Mouse (Mus musculus): ENCODE results near the gene Phf21b. TPM values are rescaled to one million over a fixed set of nuclear protein-coding genes. Genes with fewer than 3 reads are reported as not detected.

The Phf21b gene
- polyA plus RNA-seq, 1 experiment from 2014 or later = 2.1 TPM

DNA sequence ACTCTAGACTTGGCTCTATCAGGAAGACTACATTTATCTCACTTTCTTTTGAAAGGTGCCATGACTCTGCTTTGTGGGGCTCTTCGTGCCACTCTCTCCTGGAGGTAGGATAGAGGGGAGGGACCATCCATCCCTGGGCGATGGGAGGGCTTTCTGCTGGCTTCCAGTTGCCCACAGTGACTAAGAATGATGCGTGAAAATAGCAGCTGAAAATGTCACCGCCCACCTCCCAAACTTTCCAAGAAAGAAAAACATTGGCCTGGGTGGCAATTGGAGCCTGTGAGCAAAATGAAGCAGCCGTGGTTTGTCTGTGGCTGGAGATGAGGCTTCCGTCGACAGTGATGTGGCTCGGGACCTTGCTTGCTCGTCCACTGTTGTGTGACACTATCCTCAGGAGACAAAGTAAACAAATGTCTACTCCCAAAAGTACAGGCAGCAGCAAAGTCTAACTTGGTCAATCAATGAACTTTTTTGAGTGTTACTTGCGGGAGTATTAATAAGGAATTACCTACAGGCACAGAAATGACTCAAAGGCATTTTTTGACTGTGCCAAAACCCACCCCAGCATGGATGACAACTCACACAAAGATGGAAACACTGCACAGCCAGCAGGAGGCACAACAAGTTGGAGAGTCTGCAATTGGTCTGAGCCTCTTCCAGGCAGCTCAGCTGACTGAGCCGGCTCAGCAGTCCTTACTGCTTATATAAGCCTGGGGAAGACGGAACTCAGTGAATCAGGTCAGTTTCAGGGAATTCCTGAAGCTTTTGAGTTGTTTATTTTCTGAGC, 21.4 kb upstream of the Phf21b start:
- no peaks in the 10 kb centered on the region for H3K4me1 ChIP-seq (replicated peaks; ENCODE audit: control insufficient read depth, insufficient read depth, low read length)
- DNase-seq (ENCODE audit: low spot score) = no peak
- H3K27me3 ChIP-seq (replicated peaks; ENCODE audit: control insufficient read depth, insufficient read depth, low read length) = no peaks in the 10 kb centered on the region
- WGBS = 83% methylated on average over 12 of the region's 12 CpGs
- no peak overlapping the region for H3K4me3 ChIP-seq (ENCODE audit: low read depth, low read length)
- H3K36me3 ChIP-seq (ENCODE audit: control insufficient read depth, insufficient read depth, low read length) = no peaks in the 10 kb centered on the region
- no peak overlapping the region for H3K4me2 ChIP-seq (ENCODE audit: low read length)
- H3K27ac ChIP-seq (ENCODE audit: low read depth) = no peak overlapping the region
- no peak overlapping the region for H3K9ac ChIP-seq (ENCODE audit: low read length)
- no peak for ATAC-seq (replicated peaks; ENCODE audit: low FRiP score, low TSS enrichment, low read depth)
- H3K9me3 ChIP-seq (ENCODE audit: control insufficient read depth, low read length) = no peaks in the 10 kb centered on the region

DNA sequence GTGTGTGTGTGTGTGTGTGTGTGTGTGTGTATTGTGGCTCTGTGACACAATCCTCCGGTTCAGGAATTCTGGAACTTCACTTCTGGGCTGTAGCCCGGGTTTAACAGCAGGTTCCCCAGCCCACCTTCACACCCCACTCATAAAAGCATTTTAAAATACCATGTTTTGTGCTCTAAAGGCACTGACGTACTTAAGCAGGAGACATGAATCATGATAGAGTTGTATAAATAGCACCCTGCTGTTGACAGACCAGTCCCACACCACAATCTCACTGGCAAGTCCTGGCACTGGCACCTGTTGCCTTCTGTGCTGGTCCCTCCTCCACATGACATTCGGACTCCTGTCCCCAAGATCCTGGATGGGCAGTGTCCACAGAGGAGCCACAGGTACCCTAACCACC, 18.0 kb upstream of the Phf21b start:
- WGBS = 73% methylated on average over 4 of the region's 4 CpGs
- Histone ChIP-seq H3K4me2 (ENCODE audit: low read length) (no peak overlapping the region), H3K27ac (ENCODE audit: low read depth) (no peak overlapping the region), H3K9ac (ENCODE audit: low read length) (no peak overlapping the region), H3K36me3 (ENCODE audit: control insufficient read depth, insufficient read depth, low read length) (no peaks in the 10 kb centered on the region), H3K4me1 (replicated peaks; ENCODE audit: control insufficient read depth, insufficient read depth, low read length) (no peaks in the 10 kb centered on the region), H3K27me3 (replicated peaks; ENCODE audit: control insufficient read depth, insufficient read depth, low read length) (no peaks in the 10 kb centered on the region), H3K9me3 (ENCODE audit: control insufficient read depth, low read length) (no peaks in the 10 kb centered on the region), H3K4me3 (ENCODE audit: low read depth, low read length) (no peak overlapping the region)
- DNase-seq (ENCODE audit: low spot score) = no peak
- ATAC-seq (replicated peaks; ENCODE audit: low FRiP score, low TSS enrichment, low read depth) = no peak

DNA sequence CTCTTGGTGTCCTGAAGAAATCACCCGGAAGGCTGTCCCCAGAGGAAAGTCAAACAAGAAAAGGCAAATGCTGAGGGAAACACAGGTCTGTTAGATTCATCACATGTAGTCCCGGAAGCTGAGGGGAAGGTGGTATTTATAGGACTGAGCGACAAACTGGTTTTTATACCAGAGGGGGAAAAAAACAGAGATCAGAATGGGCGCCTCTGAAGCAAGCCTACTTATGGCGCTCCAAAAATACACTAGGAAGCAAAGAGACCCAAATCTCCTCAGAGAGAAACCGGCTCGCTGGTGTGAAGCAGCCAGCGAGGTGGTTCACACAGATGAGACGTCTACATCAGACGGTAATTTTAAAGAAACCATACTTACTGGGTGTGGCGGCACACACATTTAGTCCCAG, 17.2 kb upstream of the Phf21b start:
- H3K27me3 ChIP-seq (replicated peaks; ENCODE audit: control insufficient read depth, insufficient read depth, low read length) = no peaks in the 10 kb centered on the region
- no peak overlapping the region for H3K27ac ChIP-seq (ENCODE audit: low read depth)
- DNase-seq (ENCODE audit: low spot score) (no peak), ATAC-seq (replicated peaks; ENCODE audit: low FRiP score, low TSS enrichment, low read depth) (no peak)
- no peaks in the 10 kb centered on the region for H3K9me3 ChIP-seq (ENCODE audit: control insufficient read depth, low read length)
- WGBS = 88% methylated on average over 11 of the region's 11 CpGs
- no peak overlapping the region for H3K4me3 ChIP-seq (ENCODE audit: low read depth, low read length)
- H3K36me3 ChIP-seq (ENCODE audit: control insufficient read depth, insufficient read depth, low read length) = no peaks in the 10 kb centered on the region
- H3K4me2 ChIP-seq (ENCODE audit: low read length) = no peak overlapping the region
- no peak overlapping the region for H3K9ac ChIP-seq (ENCODE audit: low read length)
- no peaks in the 10 kb centered on the region for H3K4me1 ChIP-seq (replicated peaks; ENCODE audit: control insufficient read depth, insufficient read depth, low read length)

DNA sequence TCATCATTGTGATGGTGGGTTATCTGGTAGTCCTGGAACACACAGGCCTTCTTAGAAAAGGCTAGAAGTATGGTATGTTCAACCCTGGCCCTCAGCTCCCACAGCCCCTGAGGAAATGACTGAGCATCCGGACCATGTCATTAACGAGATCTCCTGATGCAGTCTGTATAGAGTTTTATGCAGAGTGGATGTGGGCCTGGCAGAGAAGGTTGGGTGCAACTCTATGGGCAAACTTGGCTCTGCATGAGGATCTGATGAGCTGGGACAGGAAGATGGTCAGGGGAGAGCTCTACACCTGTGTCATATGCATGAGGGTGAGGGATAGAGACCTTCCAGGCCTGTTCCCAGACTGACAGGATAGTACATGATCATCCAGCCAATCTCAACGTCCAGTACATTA, 16.0 kb upstream of the Phf21b start:
- Histone ChIP-seq H3K4me3 (ENCODE audit: low read depth, low read length) (no peak overlapping the region), H3K4me1 (replicated peaks; ENCODE audit: control insufficient read depth, insufficient read depth, low read length) (no peaks in the 10 kb centered on the region), H3K9me3 (ENCODE audit: control insufficient read depth, low read length) (no peaks in the 10 kb centered on the region), H3K9ac (ENCODE audit: low read length) (no peak overlapping the region), H3K27me3 (replicated peaks; ENCODE audit: control insufficient read depth, insufficient read depth, low read length) (no peaks in the 10 kb centered on the region), H3K4me2 (ENCODE audit: low read length) (no peak overlapping the region), H3K27ac (ENCODE audit: low read depth) (no peak overlapping the region), H3K36me3 (ENCODE audit: control insufficient read depth, insufficient read depth, low read length) (no peaks in the 10 kb centered on the region)
- ATAC-seq (replicated peaks; ENCODE audit: low FRiP score, low TSS enrichment, low read depth) (no peak), DNase-seq (ENCODE audit: low spot score) (no peak)
- WGBS = 84% methylated on average over 3 of the region's 3 CpGs

DNA sequence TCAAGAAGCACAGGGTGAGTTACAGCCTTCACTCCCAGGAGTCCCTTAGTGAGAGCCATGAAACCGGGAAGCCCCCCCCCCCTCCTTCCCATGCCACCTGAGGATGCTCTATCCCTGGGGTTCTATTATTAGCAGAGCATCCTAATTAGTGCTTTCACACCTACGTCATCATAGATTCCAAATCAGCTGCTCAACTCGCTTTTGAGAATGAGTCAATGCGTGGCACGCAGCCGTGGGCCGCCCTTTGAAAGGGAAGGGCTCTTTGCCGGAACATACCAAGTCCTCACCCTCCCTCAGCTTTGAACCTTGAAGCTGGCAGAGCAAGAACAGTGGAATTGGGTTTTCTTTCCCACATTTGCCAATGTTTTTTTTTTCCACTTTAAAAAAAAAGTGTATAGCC, 6.1 kb upstream of the Phf21b start:
- Histone ChIP-seq H3K27me3 (replicated peaks; ENCODE audit: control insufficient read depth, insufficient read depth, low read length) (no peaks in the 10 kb centered on the region), H3K4me2 (ENCODE audit: low read length) (no peak overlapping the region), H3K36me3 (ENCODE audit: control insufficient read depth, insufficient read depth, low read length) (no peaks in the 10 kb centered on the region), H3K4me3 (ENCODE audit: low read depth, low read length) (no peak overlapping the region), H3K9ac (ENCODE audit: low read length) (no peak overlapping the region), H3K27ac (ENCODE audit: low read depth) (no peak overlapping the region), H3K9me3 (ENCODE audit: control insufficient read depth, low read length) (no peaks in the 10 kb centered on the region), H3K4me1 (replicated peaks; ENCODE audit: control insufficient read depth, insufficient read depth, low read length) (peaks cover 4% of the 10 kb centered on the region)
- no peak for ATAC-seq (replicated peaks; ENCODE audit: low FRiP score, low TSS enrichment, low read depth)
- WGBS = 89% methylated on average over 8 of the region's 8 CpGs
- no peak for DNase-seq (ENCODE audit: low spot score)

GRCm38 (mm10) chr15:84857623-84858022, 1.8 kb upstream of the Phf21b start:
- H3K9me3 ChIP-seq (ENCODE audit: control insufficient read depth, low read length) = no peaks in the 10 kb centered on the region
- no peak overlapping the region for H3K27ac ChIP-seq (ENCODE audit: low read depth)
- no peak overlapping the region for H3K4me3 ChIP-seq (ENCODE audit: low read depth, low read length)
- no peak overlapping the region for H3K9ac ChIP-seq (ENCODE audit: low read length)
- 60% methylated on average over 2 of the region's 2 CpGs for WGBS
- ATAC-seq (replicated peaks; ENCODE audit: low FRiP score, low TSS enrichment, low read depth) (no peak), DNase-seq (ENCODE audit: low spot score) (no peak)
- H3K27me3 ChIP-seq (replicated peaks; ENCODE audit: control insufficient read depth, insufficient read depth, low read length) = peaks cover 8% of the 10 kb centered on the region; the same call in 1 of the 2 replicates
- no peak overlapping the region for H3K4me2 ChIP-seq (ENCODE audit: low read length)
- no peaks in the 10 kb centered on the region for H3K36me3 ChIP-seq (ENCODE audit: control insufficient read depth, insufficient read depth, low read length)
- peaks cover 23% of the 10 kb centered on the region for H3K4me1 ChIP-seq (replicated peaks; ENCODE audit: control insufficient read depth, insufficient read depth, low read length)

DNA sequence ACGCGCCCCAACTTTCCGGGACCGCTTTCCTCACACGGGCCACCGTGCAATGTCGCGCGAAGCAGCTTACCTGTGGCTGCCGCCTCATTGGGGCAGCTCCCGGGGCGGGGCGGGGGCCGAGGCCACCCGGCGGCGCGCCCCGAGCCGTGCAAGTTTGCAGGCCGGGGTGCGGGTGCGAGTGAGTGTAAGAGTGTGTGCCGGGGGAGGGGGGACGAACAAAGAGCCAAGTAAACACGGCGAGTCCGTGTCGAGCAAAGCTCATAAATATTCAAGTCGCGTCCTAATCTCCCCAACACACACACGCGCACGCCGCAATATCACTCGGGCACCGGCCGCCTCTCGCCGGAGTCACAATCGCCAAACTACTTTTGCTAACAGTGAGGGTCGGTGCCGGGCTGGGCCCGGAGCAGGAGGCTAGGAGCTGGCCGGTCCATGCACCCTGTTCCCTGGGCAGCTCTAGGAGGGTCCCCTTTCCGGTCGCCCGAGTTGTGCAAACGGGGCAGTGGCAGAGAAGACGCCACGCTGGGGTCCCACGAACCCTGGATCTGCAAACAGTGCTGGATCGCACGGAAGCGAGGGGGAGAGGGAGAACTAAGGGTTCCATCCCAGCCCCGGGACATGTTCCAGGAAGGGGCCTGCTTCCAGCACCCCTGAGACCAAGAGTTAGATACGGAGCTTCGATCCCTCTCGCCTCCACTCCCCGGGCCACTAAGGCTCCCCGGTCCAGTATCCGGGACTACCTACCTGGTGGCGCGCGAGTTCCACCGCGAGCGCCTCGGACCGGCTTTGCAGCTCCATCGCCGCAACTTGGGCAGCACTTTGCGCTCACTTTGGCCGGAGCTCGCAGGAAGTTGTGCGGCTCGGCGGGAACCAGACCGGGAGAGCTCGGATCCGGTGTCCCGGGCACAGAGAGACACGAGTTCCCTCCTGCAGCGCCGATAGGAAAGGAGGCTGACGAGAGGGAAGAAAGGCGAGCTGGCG, 638 bp downstream of the Phf21b start:
- Histone ChIP-seq H3K4me3 (ENCODE audit: low read depth, low read length) (peak overlapping the region; percentile 68), H3K9ac (ENCODE audit: low read length) (peak overlapping the region; percentile 64), H3K36me3 (ENCODE audit: control insufficient read depth, insufficient read depth, low read length) (no peaks in the 10 kb centered on the region), H3K9me3 (ENCODE audit: control insufficient read depth, low read length) (no peaks in the 10 kb centered on the region), H3K4me1 (replicated peaks; ENCODE audit: control insufficient read depth, insufficient read depth, low read length) (peaks cover 30% of the 10 kb centered on the region), H3K4me2 (ENCODE audit: low read length) (peak overlapping the region; percentile 98), H3K27me3 (replicated peaks; ENCODE audit: control insufficient read depth, insufficient read depth, low read length) (peaks cover 8% of the 10 kb centered on the region; the same call in 1 of the 2 replicates), H3K27ac (ENCODE audit: low read depth) (peak overlapping the region; percentile 76)
- ATAC-seq (replicated peaks; ENCODE audit: low FRiP score, low TSS enrichment, low read depth) (peak; percentile 10; the same call in 1 of the 2 replicates), DNase-seq (ENCODE audit: low spot score) (peak; percentile 87)
- WGBS = under 1% methylated on average over 87 of the region's 88 CpGs

DNA sequence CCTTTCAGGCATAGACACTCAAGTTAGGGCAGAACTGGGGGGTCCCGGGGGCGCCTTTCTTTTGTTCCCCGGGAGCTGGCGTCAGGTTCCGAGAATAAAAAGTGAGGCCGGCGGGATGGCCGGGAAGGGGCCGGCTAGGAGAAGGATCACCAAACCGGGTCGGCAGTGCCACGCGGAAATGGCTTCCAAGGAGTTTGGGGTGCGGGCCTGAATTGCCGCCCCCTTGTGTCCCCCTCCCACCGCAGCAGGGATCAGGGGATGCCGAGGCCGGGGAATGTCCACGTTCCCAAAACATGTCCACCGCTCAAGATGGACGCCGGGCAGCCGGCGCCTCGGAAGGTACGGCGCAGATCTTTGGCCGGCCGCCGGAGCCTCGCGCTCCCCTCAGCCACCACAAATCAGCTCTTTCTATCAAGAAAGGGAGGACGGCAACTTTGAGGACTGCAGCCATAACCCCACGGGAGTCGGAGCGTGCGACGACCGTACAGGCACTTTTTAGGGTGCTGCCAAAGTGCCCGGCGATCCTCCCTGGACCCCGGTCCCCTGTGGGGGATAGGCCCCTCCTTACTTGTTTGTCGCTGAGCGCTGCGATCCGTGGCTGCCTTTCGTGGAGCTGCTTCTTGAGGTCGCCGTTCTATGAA, 1.6 kb downstream of the Phf21b start:
- Histone ChIP-seq H3K4me1 (replicated peaks; ENCODE audit: control insufficient read depth, insufficient read depth, low read length) (peaks cover 31% of the 10 kb centered on the region), H3K27me3 (replicated peaks; ENCODE audit: control insufficient read depth, insufficient read depth, low read length) (peaks cover 8% of the 10 kb centered on the region; the same call in 1 of the 2 replicates), H3K4me3 (ENCODE audit: low read depth, low read length) (peak overlapping the region; percentile 68), H3K9me3 (ENCODE audit: control insufficient read depth, low read length) (no peaks in the 10 kb centered on the region), H3K27ac (ENCODE audit: low read depth) (no peak overlapping the region), H3K36me3 (ENCODE audit: control insufficient read depth, insufficient read depth, low read length) (no peaks in the 10 kb centered on the region), H3K9ac (ENCODE audit: low read length) (peak overlapping the region; percentile 64), H3K4me2 (ENCODE audit: low read length) (peak overlapping the region; percentile 98)
- ATAC-seq (replicated peaks; ENCODE audit: low FRiP score, low TSS enrichment, low read depth) = no peak
- DNase-seq (ENCODE audit: low spot score) = peak; percentile 65
- WGBS = 1% methylated on average over 44 of the region's 49 CpGs
